Mouse (Mus musculus): ENCODE results near the gene Tbc1d22a. TPM values are rescaled to one million over a fixed set of nuclear protein-coding genes. Genes with fewer than 3 reads are reported as not detected.

Tbc1d22a gene
- 13.8 and 14.1 TPM in 2 replicates for polyA plus RNA-seq (2016; fragmentation: Nextera tagmentation; extraction: Ambion mirVana)

DNA sequence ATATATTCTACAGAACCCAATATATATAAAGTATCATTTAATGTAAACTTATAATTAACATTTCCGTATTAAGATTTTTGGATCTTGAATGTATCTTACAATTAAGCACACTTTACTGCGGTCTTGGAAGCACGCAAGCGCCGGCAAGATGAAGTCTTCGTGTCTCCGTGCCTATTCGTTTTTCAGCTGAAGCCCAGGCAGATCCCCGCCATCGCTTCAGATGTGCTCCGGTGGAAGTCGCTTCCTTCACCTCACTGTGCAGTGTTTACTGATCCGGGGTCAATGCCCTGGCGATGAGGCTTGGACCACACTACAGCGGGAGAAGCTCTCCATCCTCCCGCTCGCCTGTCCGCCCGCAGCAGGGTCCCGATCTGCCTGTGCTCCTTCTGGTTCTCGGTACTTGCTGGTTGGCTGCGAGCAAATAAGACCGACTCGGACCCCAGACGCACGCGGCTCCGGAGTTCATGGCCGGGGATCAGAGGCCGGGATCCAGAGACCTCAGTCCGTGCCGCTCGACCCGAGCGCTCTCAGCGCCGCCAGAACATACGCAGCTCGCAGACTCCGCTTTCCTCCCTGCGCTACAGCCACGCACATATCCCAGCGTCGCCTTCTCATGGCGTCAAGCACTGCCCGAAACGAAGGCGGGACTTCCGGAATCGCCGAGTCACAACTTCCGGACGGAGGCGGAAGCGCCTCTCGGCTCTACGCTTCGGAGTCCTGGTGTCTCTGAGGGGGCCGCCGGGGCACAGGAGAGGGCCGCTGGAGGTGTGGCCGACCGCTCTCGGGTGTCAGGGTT lies at the start of gene Tbc1d22a:
Tbc1d22a (plus strand) TSS at position 707 of the 796 bp plus-strand sequence.
- Histone ChIP-seq H3K36me3 (no peaks in the 10 kb centered on the region), H3K9me3 (replicated peaks) (no peaks in the 10 kb centered on the region), H3K9ac (peak within 1 kb of the TSS; percentile 92), H3K4me3 (peak within 1 kb of the TSS; percentile 85), H3K4me1 (peaks cover 26% of the 10 kb centered on the region), H3K27ac (peak within 1 kb of the TSS; percentile 90), H3K4me2 (replicated peaks) (peak within 1 kb of the TSS; percentile 98), H3K27me3 (no peaks in the 10 kb centered on the region)
- WGBS, result under 1% methylated on average over 64 of the region's 64 CpGs
- peak; percentile 91 for ATAC-seq (ENCODE audit: low FRiP score)

DNA sequence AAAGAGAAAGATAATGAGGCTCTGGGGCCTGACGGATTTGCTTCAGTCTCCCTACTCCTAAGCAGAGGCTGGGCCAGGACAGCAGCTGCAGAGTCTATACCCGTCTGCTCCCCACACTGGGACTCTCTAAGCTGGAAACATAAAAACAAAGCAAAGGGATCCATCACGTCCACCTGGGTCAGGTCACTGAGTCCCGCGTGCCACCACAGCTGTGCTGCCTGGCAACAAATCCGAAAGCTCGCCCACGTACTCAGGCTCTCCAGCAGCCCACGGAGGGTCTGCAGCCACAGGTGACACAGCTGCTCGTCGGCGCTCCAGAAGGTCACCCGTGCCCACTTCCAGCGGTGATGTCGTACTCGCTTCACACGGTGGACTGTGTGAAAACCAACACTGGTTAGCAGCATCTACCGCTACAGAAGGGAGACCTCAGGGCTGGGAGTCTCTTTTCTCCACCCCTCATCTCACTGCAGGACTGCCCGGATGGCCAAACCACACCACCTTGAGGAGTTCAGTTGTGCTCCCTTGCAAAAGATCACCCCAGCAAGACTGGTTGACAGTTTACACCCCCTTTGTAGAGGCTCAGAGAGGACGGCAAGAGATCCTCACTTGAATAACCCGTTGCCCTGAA lies 49.4 kb upstream of the Tbc1d22a start:
- no peak for ATAC-seq (ENCODE audit: low FRiP score)
- 76% methylated on average over 21 of the region's 21 CpGs for WGBS

DNA sequence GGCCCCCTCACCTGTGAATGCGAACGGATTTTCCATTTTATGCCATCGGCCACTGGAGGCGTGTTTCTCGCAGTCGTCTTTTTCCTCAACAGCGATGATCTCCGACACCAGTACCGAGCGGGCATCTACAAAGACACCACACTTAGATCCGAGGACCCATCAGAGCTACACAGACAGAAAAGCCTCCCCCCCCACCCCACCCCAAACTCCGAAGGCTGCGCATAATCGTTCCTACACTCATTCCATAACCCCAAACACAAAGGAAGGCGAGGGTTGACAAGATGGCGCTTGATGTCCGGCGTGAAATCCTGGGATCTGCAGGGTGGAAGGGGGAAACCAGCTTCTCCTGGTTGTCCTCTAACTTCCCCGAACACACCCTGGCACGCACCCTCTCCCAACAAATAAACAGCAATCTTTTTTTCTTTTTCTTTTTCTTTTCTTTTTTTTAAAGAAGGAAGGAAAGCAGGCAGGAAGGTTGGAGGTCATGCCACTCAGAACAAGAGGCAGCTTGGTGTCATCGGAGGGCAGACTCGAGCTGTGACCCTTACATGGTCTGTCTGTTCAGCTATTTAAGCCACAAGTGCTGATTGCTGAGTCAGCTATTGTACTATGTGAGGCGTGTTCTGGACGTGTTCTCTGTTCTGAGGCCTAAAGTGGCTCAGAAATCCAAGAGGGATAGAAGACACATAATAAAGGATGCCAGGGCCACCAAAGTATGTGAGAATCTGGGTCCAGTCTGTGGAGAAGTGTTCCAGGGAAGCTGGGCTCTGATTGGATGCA lies 48.3 kb upstream of the Tbc1d22a start:
- Histone ChIP-seq H3K9me3 (replicated peaks) (0 out of 2 replicates have a peak, but pooled peaks cover 3% of the 10 kb centered on the region), H3K36me3 (peaks cover 11% of the 10 kb centered on the region), H3K4me1 (peaks cover 16% of the 10 kb centered on the region), H3K4me2 (replicated peaks) (no peak overlapping the region), H3K27me3 (no peaks in the 10 kb centered on the region), H3K9ac (no peak overlapping the region), H3K4me3 (no peak overlapping the region), H3K27ac (no peak overlapping the region)
- WGBS, result 88% methylated on average over 24 of the region's 24 CpGs
- ATAC-seq (ENCODE audit: low FRiP score), result no peak

More for the DNA sequence above, 49.4 kb upstream of the Tbc1d22a start:
- no peaks in the 10 kb centered on the region for H3K27me3 ChIP-seq
- H3K36me3 ChIP-seq, result peaks cover 11% of the 10 kb centered on the region
- no peak overlapping the region for H3K4me3 ChIP-seq
- 0 out of 2 replicates have a peak, but pooled peaks cover 3% of the 10 kb centered on the region for H3K9me3 ChIP-seq (replicated peaks)
- no peak overlapping the region for H3K4me2 ChIP-seq (replicated peaks)
- H3K27ac ChIP-seq, result no peak overlapping the region
- H3K9ac ChIP-seq, result no peak overlapping the region
- peaks cover 16% of the 10 kb centered on the region for H3K4me1 ChIP-seq

DNA sequence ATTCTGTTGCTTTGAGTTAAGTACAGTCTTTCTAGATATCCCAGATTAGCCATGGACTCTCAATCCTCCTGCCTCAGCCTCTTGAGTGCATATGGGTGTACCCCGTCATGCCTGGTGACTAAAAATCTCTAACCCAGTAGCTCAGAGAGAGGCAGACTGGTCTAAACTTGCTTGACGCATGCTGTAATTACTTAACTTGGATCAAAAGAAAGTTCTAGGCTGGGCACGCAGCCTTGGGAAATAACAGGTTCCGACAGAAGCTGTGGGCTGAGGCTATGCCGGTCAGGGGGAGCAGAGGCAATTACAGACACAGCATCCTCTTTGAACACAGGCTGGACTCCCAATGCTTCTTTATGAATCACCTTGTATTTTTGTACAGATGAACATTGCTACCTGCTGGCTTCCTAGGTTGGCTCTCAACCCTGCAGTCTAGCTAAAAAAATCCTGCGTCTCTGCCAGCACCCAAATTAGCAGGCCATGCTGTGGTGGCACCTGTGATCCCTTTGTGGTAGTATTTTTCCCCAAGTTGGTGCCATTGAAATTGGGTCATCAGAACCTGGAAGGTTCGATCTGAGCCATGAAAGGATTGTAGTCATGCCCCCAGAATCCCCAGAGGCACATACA lies 47.1 kb upstream of the Tbc1d22a start:
- Histone ChIP-seq H3K27ac (no peak overlapping the region), H3K9ac (no peak overlapping the region), H3K4me3 (no peak overlapping the region), H3K9me3 (replicated peaks) (no peaks in the 10 kb centered on the region), H3K4me1 (peaks cover 16% of the 10 kb centered on the region), H3K4me2 (replicated peaks) (no peak overlapping the region), H3K36me3 (peaks cover 4% of the 10 kb centered on the region; the same call in 1 of the 2 replicates), H3K27me3 (no peaks in the 10 kb centered on the region)
- 93% methylated on average over 7 of the region's 7 CpGs for WGBS
- no peak for ATAC-seq (ENCODE audit: low FRiP score)

DNA sequence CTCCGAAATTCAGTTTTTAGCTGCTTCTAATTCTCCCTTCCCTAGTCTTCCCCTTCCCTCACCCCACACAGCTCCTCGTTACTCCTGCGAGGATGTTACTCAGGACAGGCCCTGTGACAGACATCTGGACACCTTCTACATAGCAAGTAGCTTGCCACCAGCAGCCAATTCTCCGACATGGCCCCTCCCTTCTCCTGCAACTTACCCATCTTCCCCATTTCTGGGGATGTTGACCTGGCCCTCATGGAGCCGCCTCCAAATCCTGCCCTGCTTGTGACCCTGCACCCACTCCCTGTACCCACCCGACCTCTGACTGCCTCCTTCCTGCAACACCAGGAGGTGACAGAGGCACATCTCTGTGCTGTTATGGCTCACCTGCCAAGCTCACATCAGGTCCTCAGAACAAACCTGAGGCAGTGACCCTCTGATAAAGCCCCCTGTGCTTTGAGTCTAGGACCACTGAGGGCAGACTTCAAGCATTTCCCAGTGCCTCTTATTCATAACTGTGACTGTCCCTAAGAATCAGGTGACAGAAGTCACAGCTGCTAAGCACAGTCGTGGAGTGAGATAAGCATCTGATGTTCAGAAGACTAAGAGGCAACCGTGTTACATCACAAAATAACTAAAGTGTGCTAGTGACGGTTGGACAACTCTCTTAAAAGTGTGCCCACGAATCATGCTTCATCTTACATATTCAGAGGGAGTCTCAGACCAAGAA lies 46.3 kb upstream of the Tbc1d22a start:
- whole genome bisulfite sequencing, result 81% methylated on average over 10 of the region's 10 CpGs
- Histone ChIP-seq H3K9ac (no peak overlapping the region), H3K9me3 (replicated peaks) (no peaks in the 10 kb centered on the region), H3K27me3 (no peaks in the 10 kb centered on the region), H3K27ac (no peak overlapping the region), H3K4me3 (no peak overlapping the region), H3K4me1 (peaks cover 22% of the 10 kb centered on the region), H3K36me3 (peaks cover 4% of the 10 kb centered on the region; the same call in 1 of the 2 replicates), H3K4me2 (replicated peaks) (no peak overlapping the region)
- ATAC-seq (ENCODE audit: low FRiP score), result no peak

DNA sequence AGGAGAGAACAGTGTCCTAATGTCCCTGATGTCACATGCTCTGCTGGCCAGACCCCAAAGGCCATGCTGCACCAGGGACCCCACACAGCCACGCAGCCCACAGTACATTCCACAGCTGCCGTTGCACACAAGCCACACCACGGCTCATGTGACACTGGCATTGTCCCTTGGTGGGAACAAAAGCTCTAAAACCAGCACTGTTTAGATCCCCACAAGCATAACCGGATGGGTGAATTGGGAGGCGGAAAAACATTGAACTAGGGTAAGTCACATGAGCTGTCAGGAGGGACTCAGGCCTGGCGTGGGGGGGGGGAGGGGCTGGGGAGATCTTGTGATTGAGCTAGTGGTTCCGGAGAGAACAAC lies 45.8 kb upstream of the Tbc1d22a start:
- Histone ChIP-seq H3K4me1 (peaks cover 27% of the 10 kb centered on the region), H3K4me3 (no peak overlapping the region), H3K4me2 (replicated peaks) (no peak overlapping the region), H3K27ac (no peak overlapping the region; the same call in 1 of the 2 replicates), H3K9ac (no peak overlapping the region), H3K9me3 (replicated peaks) (no peaks in the 10 kb centered on the region), H3K27me3 (no peaks in the 10 kb centered on the region), H3K36me3 (peaks cover 4% of the 10 kb centered on the region; the same call in 1 of the 2 replicates)
- 32% methylated on average over 7 of the region's 7 CpGs for WGBS
- peak; percentile 19; the same call in 1 of the 2 replicates for ATAC-seq (ENCODE audit: low FRiP score)

DNA sequence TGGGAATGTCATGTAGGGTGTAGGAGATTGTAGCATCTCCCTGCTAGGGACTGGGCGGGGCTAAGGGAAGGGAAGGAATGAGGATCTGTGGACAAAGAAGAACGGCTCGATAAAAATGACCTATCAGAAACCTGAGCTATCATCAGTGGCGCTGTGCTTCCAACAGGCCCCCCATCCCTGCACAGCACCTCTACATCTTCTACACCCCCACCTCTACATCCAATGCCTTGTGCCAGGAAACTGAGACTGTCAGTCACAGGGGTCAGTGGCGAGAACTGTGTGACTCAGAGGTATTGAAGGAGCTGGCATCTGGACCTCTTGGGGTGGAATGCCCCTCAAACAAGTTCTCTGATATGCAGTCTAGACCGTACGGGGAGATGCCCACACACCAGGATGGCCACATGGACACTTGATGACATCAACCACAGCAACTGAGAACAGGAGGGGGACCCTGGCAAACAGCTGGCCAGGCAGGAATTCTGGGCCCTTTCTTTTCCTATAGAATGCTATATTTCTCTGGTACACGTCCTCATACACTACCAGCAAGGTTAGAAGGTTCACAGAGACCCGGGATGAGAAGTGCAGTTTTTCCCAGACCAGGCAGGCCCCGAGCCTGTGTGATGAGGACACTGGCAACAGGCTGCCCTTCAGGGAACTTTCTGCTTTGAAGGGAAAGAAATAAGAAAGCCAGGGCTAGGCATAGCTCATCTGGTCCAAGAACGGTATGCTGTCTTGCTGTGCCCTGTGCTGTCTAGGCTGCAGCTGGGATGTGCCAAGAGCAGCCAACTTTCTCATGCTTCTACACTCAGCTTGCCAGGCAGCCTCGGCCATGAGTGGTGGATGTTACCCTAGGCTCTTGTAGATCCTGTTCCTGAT lies 45.1 kb upstream of the Tbc1d22a start:
- 79% methylated on average over 12 of the region's 12 CpGs for WGBS
- Histone ChIP-seq H3K4me2 (replicated peaks) (no peak overlapping the region), H3K9me3 (replicated peaks) (no peaks in the 10 kb centered on the region), H3K27me3 (no peaks in the 10 kb centered on the region), H3K4me3 (no peak overlapping the region), H3K36me3 (no peaks in the 10 kb centered on the region), H3K27ac (no peak overlapping the region; the same call in 1 of the 2 replicates), H3K9ac (no peak overlapping the region), H3K4me1 (peaks cover 34% of the 10 kb centered on the region)
- ATAC-seq (ENCODE audit: low FRiP score), result peak; percentile 16; the same call in 1 of the 2 replicates

DNA sequence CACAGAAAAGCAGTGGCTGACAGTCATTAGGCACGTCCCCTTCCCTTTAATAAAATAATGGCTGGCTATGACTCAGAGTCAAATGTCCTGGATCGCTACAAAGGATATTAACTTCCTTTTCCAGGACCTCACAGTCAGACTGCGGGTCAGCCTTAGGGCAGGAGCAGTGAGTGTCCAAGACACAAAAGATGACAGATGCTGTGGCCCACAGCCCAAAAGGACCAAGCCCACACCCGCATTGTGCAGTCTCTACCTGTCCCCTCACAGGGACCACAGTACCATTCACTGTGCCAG lies 44.5 kb upstream of the Tbc1d22a start:
- no peaks in the 10 kb centered on the region for H3K36me3 ChIP-seq
- WGBS, result 74% methylated on average over 4 of the region's 4 CpGs
- H3K4me1 ChIP-seq, result peaks cover 38% of the 10 kb centered on the region
- H3K27me3 ChIP-seq, result no peaks in the 10 kb centered on the region
- no peak overlapping the region for H3K4me2 ChIP-seq (replicated peaks)
- no peak overlapping the region for H3K4me3 ChIP-seq
- no peaks in the 10 kb centered on the region for H3K9me3 ChIP-seq (replicated peaks)
- no peak overlapping the region for H3K27ac ChIP-seq
- H3K9ac ChIP-seq, result no peak overlapping the region
- ATAC-seq (ENCODE audit: low FRiP score), result no peak

DNA sequence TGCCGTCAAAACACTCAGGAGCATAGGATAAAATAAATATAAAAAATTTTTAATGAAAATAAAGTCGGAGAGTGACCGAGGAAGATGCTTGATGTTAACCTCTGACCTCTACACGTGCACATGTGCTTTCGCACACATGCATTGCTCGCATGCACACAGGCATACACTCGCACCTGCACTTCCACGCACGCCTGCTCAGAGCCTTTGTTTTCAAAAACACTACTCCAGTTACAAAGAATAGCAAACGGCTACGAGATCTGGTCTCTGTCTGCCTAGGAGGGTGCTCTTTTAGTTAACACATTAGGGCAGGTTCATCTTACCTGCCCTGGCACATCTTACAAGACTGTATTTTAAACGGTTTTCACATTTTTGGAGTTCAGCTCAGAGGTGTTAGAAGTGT lies 42.9 kb upstream of the Tbc1d22a start:
- WGBS, result 74% methylated on average over 12 of the region's 12 CpGs

DNA sequence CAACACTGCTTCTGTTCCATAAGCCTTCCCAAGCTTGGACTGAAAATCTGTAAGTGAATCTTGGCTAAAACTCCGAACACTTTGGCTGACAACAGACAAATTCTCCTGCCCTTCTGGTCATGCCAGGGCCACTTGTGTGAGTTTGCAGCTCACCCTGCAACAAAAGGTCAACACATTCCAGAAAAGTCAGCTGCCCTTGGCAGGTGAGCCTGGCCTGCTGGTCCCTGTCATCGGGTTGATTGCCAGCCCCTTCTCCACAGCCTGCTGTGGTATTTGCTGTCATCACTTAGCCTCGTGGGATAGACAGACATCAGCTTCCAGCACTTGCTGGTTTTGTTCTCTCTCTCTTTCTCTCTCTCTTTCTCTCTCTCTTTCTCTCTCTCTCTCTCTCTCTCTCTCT lies 42.1 kb upstream of the Tbc1d22a start:
- H3K36me3 ChIP-seq, result 0 out of 2 replicates have a peak, but pooled peaks cover 4% of the 10 kb centered on the region

More for the DNA sequence above, 42.9 kb upstream of the Tbc1d22a start:
- Histone ChIP-seq H3K4me1 (peaks cover 39% of the 10 kb centered on the region), H3K4me3 (no peak overlapping the region), H3K9me3 (replicated peaks) (no peaks in the 10 kb centered on the region), H3K9ac (no peak overlapping the region), H3K27me3 (no peaks in the 10 kb centered on the region), H3K36me3 (0 out of 2 replicates have a peak, but pooled peaks cover 4% of the 10 kb centered on the region), H3K4me2 (replicated peaks) (no peak overlapping the region), H3K27ac (no peak overlapping the region)
- no peak for ATAC-seq (ENCODE audit: low FRiP score)

DNA sequence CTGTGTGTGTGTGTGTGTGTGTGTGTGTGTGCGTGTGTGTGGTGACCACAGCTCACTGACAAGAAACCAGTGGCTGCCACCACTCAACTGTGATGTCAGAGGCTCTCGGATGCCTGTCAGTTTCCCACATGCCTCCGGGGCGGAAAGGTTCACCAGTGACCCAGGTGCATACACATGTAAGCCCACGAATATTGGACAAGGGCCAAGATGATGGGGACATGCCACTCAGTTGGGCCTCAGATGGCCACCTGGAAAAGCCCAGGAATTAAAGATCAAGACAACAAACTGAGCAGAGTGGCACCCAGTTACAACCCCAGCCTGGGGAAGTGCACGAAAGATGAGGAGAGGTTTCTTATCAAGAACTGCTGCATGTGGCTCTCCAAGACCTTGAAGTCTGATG lies 41.7 kb upstream of the Tbc1d22a start:
- H3K36me3 ChIP-seq, result 0 out of 2 replicates have a peak, but pooled peaks cover 4% of the 10 kb centered on the region
- no peaks in the 10 kb centered on the region for H3K27me3 ChIP-seq
- no peak overlapping the region for H3K27ac ChIP-seq
- no peak overlapping the region for H3K4me2 ChIP-seq (replicated peaks)
- no peak overlapping the region for H3K4me3 ChIP-seq
- no peak for ATAC-seq (ENCODE audit: low FRiP score)
- WGBS, result 74% methylated on average over 6 of the region's 6 CpGs
- H3K4me1 ChIP-seq, result peaks cover 39% of the 10 kb centered on the region
- no peaks in the 10 kb centered on the region for H3K9me3 ChIP-seq (replicated peaks)
- no peak overlapping the region for H3K9ac ChIP-seq

More for the DNA sequence above, 42.1 kb upstream of the Tbc1d22a start:
- Histone ChIP-seq H3K27me3 (no peaks in the 10 kb centered on the region), H3K4me1 (peaks cover 39% of the 10 kb centered on the region), H3K9ac (no peak overlapping the region), H3K4me3 (no peak overlapping the region), H3K4me2 (replicated peaks) (no peak overlapping the region), H3K9me3 (replicated peaks) (no peaks in the 10 kb centered on the region), H3K27ac (no peak overlapping the region)
- ATAC-seq (ENCODE audit: low FRiP score), result no peak
- 67% methylated on average over 3 of the region's 3 CpGs for WGBS
